Mouse (Mus musculus): ENCODE data around the gene Slit3. TPM values are rescaled to one million over a fixed set of nuclear protein-coding genes. Genes with fewer than 3 reads are reported as not detected.

Slit3 gene
- total and polyA plus RNA-seq, 3 experiments: 0.76 TPM; not detected in 2

GRCm38 (mm10) chr11:35152875-35153274 lies 31.9 kb downstream of the Slit3 start:
- Histone ChIP-seq H3K4me3 (ENCODE audit: low read depth, low read length) (no peak overlapping the region), H3K27me3 (ENCODE audit: insufficient read depth, low read length) (no peaks in the 10 kb centered on the region), H3K4me1 (ENCODE audit: insufficient read depth, low read depth, low read length) (no peaks in the 10 kb centered on the region), H3K9me3 (replicated peaks) (peaks cover 65% of the 10 kb centered on the region), H3K36me3 (replicated peaks) (no peaks in the 10 kb centered on the region)
- ATAC-seq (ENCODE audit: extremely low read depth, insufficient number of reproducible peaks, low FRiP score, poor library complexity, severe bottlenecking): no peak
- DNase-seq (ENCODE audit: low spot score): no peak
- TF ChIP-seq GATA2 (IDR thresholded peaks at IDR 0.05; ENCODE audit: borderline replicate concordance, low read depth, low read length): no peak
- no peak for TF ChIP-seq TAL1 (conservative IDR thresholded peaks at IDR 0.05; ENCODE audit: low read depth, low read length)
- TF ChIP-seq CTCF (IDR thresholded peaks at IDR 0.05; ENCODE audit: low read depth, low read length): no peak
- no peak for TF ChIP-seq GATA1 (IDR thresholded peaks at IDR 0.05; ENCODE audit: borderline replicate concordance, low read length)
- no peak for TF ChIP-seq POLR2AphosphoS5 (IDR thresholded peaks at IDR 0.05; ENCODE audit: insufficient replicate concordance, low read depth, low read length)

DNA sequence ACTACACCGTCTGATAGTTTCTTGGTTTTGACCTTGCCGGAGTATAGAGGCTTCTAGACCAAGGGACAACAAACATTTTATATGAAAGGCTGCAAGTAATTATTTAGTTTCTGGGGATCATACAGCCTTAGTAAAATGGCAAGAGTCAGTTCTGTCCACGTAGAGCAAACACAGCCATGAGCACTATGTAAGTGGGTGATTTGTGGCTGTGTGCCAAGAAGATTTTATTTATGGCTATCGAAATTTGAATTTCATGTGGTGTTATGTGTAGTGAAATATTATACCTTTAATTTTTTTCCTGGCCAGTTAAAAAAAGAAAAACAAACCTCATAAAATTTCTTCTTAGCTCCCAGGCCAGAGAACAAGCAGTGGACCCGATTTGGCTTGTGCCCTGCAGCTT lies 33.4 kb downstream of the Slit3 start:
- TF ChIP-seq GATA1 (IDR thresholded peaks at IDR 0.05; ENCODE audit: borderline replicate concordance, low read length) (no peak), CTCF (IDR thresholded peaks at IDR 0.05; ENCODE audit: low read depth, low read length) (no peak), GATA2 (IDR thresholded peaks at IDR 0.05; ENCODE audit: borderline replicate concordance, low read depth, low read length) (no peak)
- DNase-seq (ENCODE audit: low spot score) (no peak), ATAC-seq (ENCODE audit: extremely low read depth, insufficient number of reproducible peaks, low FRiP score, poor library complexity, severe bottlenecking) (no peak)
- Histone ChIP-seq H3K36me3 (replicated peaks) (no peaks in the 10 kb centered on the region), H3K4me3 (ENCODE audit: low read depth, low read length) (no peak overlapping the region), H3K27me3 (ENCODE audit: insufficient read depth, low read length) (no peaks in the 10 kb centered on the region), H3K4me1 (ENCODE audit: insufficient read depth, low read depth, low read length) (no peaks in the 10 kb centered on the region), H3K9me3 (replicated peaks) (peaks cover 68% of the 10 kb centered on the region)

GRCm38 (mm10) chr11:35155281-35155680 lies 34.3 kb downstream of the Slit3 start:
- TF ChIP-seq POLR2AphosphoS5 (IDR thresholded peaks at IDR 0.05; ENCODE audit: insufficient replicate concordance, low read depth, low read length): no peak
- no peak for TF ChIP-seq TAL1 (conservative IDR thresholded peaks at IDR 0.05; ENCODE audit: low read depth, low read length)
- TF ChIP-seq GATA2 (IDR thresholded peaks at IDR 0.05; ENCODE audit: borderline replicate concordance, low read depth, low read length): no peak
- no peak for TF ChIP-seq GATA1 (IDR thresholded peaks at IDR 0.05; ENCODE audit: borderline replicate concordance, low read length)
- TF ChIP-seq CTCF (IDR thresholded peaks at IDR 0.05; ENCODE audit: low read depth, low read length): no peak
- H3K9me3 ChIP-seq (replicated peaks): peaks cover 65% of the 10 kb centered on the region
- H3K4me3 ChIP-seq (ENCODE audit: low read depth, low read length): no peak overlapping the region
- ATAC-seq (ENCODE audit: extremely low read depth, insufficient number of reproducible peaks, low FRiP score, poor library complexity, severe bottlenecking) (no peak), DNase-seq (ENCODE audit: low spot score) (no peak)
- H3K27me3 ChIP-seq (ENCODE audit: insufficient read depth, low read length): no peaks in the 10 kb centered on the region
- H3K36me3 ChIP-seq (replicated peaks): no peaks in the 10 kb centered on the region
- no peaks in the 10 kb centered on the region for H3K4me1 ChIP-seq (ENCODE audit: insufficient read depth, low read depth, low read length)

GRCm38 (mm10) chr11:35156676-35157075 lies 35.7 kb downstream of the Slit3 start:
- H3K9me3 ChIP-seq (replicated peaks): peaks cover 64% of the 10 kb centered on the region
- H3K4me3 ChIP-seq (ENCODE audit: low read depth, low read length): no peak overlapping the region
- no peak for TF ChIP-seq TAL1 (conservative IDR thresholded peaks at IDR 0.05; ENCODE audit: low read depth, low read length)
- TF ChIP-seq GATA2 (IDR thresholded peaks at IDR 0.05; ENCODE audit: borderline replicate concordance, low read depth, low read length): no peak
- no peak for TF ChIP-seq CTCF (IDR thresholded peaks at IDR 0.05; ENCODE audit: low read depth, low read length)
- TF ChIP-seq GATA1 (IDR thresholded peaks at IDR 0.05; ENCODE audit: borderline replicate concordance, low read length): no peak
- TF ChIP-seq POLR2AphosphoS5 (IDR thresholded peaks at IDR 0.05; ENCODE audit: insufficient replicate concordance, low read depth, low read length): no peak
- DNase-seq (ENCODE audit: low spot score) (no peak), ATAC-seq (ENCODE audit: extremely low read depth, insufficient number of reproducible peaks, low FRiP score, poor library complexity, severe bottlenecking) (no peak)
- no peaks in the 10 kb centered on the region for H3K27me3 ChIP-seq (ENCODE audit: insufficient read depth, low read length)
- H3K4me1 ChIP-seq (ENCODE audit: insufficient read depth, low read depth, low read length): no peaks in the 10 kb centered on the region
- no peaks in the 10 kb centered on the region for H3K36me3 ChIP-seq (replicated peaks)

- no peak for TF ChIP-seq GATA1 (IDR thresholded peaks at IDR 0.05; ENCODE audit: borderline replicate concordance, low read length)
- no peak for TF ChIP-seq CTCF (IDR thresholded peaks at IDR 0.05; ENCODE audit: low read depth, low read length)
- no peak for TF ChIP-seq GATA2 (IDR thresholded peaks at IDR 0.05; ENCODE audit: borderline replicate concordance, low read depth, low read length)
- TF ChIP-seq POLR2AphosphoS5 (IDR thresholded peaks at IDR 0.05; ENCODE audit: insufficient replicate concordance, low read depth, low read length): no peak
- no peak for TF ChIP-seq TAL1 (conservative IDR thresholded peaks at IDR 0.05; ENCODE audit: low read depth, low read length)
- no peaks in the 10 kb centered on the region for H3K4me1 ChIP-seq (ENCODE audit: insufficient read depth, low read depth, low read length)
- no peak overlapping the region for H3K4me3 ChIP-seq (ENCODE audit: low read depth, low read length)
- no peaks in the 10 kb centered on the region for H3K27me3 ChIP-seq (ENCODE audit: insufficient read depth, low read length)
- ATAC-seq (ENCODE audit: extremely low read depth, insufficient number of reproducible peaks, low FRiP score, poor library complexity, severe bottlenecking) (no peak), DNase-seq (ENCODE audit: low spot score) (no peak)
- peaks cover 62% of the 10 kb centered on the region for H3K9me3 ChIP-seq (replicated peaks)
- H3K36me3 ChIP-seq (replicated peaks): no peaks in the 10 kb centered on the region
Measured at GRCm38 (mm10) chr11:35160682-35161211, 39.7 kb downstream of the Slit3 start.

- Histone ChIP-seq H3K9me3 (replicated peaks) (peaks cover 74% of the 10 kb centered on the region), H3K36me3 (replicated peaks) (no peaks in the 10 kb centered on the region), H3K27me3 (ENCODE audit: insufficient read depth, low read length) (no peaks in the 10 kb centered on the region), H3K4me1 (ENCODE audit: insufficient read depth, low read depth, low read length) (no peaks in the 10 kb centered on the region), H3K4me3 (ENCODE audit: low read depth, low read length) (no peak overlapping the region)
- TF ChIP-seq GATA2 (IDR thresholded peaks at IDR 0.05; ENCODE audit: borderline replicate concordance, low read depth, low read length): no peak
- TF ChIP-seq CTCF (IDR thresholded peaks at IDR 0.05; ENCODE audit: low read depth, low read length): no peak
- TF ChIP-seq POLR2AphosphoS5 (IDR thresholded peaks at IDR 0.05; ENCODE audit: insufficient replicate concordance, low read depth, low read length): no peak
- no peak for TF ChIP-seq TAL1 (conservative IDR thresholded peaks at IDR 0.05; ENCODE audit: low read depth, low read length)
- TF ChIP-seq GATA1 (IDR thresholded peaks at IDR 0.05; ENCODE audit: borderline replicate concordance, low read length): no peak
- no peak for ATAC-seq (ENCODE audit: extremely low read depth, insufficient number of reproducible peaks, low FRiP score, poor library complexity, severe bottlenecking)
- no peak for DNase-seq (ENCODE audit: low spot score)
Measured at GRCm38 (mm10) chr11:35163396-35163795, 42.4 kb downstream of the Slit3 start.

Measured in G1E (cell line).